Mouse (Mus musculus) megakaryocyte, embryonic 14.5 days (primary cell): ENCODE measurements at regions not wholly inside any gene's neighbourhood (a gene's known extent, or its start where the extent isn't known, plus 50 kb on each side); places are given as distances from the start of the nearest gene placed in this dataset.

Experiments used
- FLI1 ChIP-seq: IDR thresholded peaks from 2 replicates; pipeline ENCODE4 v1.6.1; 2012; ENCODE audit warnings: low read length, inconsistent platforms, mixed read lengths
- GATA1 ChIP-seq: IDR thresholded peaks from 3 replicates; pipeline ENCODE4 v1.6.1; 2012; ENCODE audit warnings: mixed read lengths, low read length, inconsistent platforms, borderline replicate concordance

DNA sequence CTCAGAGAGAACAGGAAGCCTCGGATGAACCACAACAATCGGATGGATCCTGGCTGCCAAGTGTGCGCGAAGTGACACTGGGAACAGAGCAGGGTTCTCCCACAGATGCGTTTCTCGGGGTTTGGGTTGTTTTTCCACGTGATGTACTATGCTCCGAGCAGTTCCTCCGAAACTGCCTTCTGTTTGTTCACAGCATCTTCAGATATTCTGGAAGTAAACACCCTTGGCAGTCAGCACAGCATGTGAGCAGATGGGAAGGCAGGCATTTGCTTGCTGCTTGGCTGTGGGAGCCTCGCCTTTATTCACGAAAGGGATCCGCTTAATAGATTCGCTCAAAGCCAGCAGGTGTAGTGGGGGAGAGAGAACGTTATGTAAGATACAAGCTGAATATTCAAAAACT is 53.0 kb upstream of the Egr2 start:
- TF ChIP-seq GATA1 (no peak), FLI1 (no peak)
